Mouse (Mus musculus): ENCODE results near the gene Vmn1r207-ps. TPM values are rescaled to one million over a fixed set of nuclear protein-coding genes. Genes with fewer than 3 reads are reported as not detected.
"Not testable (repeated sequence)": the region's sequence is repeated elsewhere in the genome, so short reads cannot be mapped to it uniquely, and the experiment has no call there.

The Vmn1r207-ps gene
- not detected for total RNA-seq (2022)

DNA sequence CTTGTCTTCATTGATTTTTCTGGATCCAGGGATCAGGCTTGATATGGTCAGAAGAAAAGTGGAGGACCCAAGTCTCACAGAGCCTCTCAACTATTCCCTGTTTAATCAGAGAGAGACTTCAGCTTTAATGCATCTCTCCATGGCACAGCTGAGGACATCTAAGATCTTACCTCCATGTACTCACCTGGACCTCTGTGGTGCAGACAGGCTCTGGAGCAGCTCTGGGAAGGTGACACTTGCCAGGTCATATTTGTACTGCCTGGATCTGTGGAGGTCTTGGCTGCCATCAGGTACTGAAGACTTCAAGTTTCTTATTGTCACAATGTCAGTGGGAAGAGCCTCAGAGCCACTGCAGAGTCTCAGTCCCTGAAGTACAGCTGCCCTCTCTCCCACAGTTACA, at the start of gene Vmn1r207-ps:
Gene Vmn1r207-ps (minus strand): TSS at position 101 of the 400 bp plus-strand sequence.
- DNase-seq = not testable (repeated sequence)

DNA sequence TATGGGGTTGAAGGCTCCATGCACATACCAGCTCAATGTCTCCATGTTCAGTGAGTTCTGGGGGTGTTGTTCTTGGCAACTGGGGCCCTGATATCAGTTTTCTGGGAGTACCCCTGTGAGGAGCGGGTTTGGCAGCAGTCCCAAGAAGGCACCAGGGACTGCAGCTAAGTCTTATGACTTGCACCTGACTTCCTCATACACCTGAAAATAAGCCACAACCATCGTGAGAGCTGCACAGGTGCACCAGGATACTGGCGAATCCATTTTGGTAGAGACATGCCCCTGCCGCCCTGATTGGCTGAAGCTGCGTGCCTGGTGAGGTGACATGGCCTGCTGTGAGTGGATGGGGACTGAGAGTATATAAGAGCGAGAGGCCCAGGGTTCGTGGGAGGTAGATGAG, 47.9 kb upstream of the Vmn1r207-ps start, which contains the start of gene Vmn1r208:
Gene Vmn1r208 (minus strand): TSS at position 101 of the 400 bp plus-strand sequence.
- DNase-seq = not testable (repeated sequence)

DNA sequence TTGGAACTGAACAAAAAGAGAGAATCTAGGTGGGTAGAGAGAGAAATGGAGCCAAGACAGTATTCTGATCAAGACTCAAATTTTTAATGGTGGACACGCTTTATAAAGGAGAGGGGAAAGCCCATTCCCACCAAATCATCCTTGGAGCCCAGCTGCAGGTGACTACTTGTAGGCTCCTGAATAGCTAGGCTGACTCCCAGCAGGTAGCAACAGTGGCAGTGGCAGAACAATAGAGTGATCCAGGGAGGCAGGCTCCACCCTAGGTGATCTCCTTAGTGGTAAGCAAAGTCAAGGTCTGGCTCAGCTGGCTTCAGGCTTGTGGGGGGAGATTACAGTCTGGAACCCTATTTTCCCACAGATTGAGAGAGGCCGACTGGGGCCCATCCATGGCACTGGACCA, 42.2 kb upstream of the Vmn1r207-ps start:
- not testable (repeated sequence) for DNase-seq

DNA sequence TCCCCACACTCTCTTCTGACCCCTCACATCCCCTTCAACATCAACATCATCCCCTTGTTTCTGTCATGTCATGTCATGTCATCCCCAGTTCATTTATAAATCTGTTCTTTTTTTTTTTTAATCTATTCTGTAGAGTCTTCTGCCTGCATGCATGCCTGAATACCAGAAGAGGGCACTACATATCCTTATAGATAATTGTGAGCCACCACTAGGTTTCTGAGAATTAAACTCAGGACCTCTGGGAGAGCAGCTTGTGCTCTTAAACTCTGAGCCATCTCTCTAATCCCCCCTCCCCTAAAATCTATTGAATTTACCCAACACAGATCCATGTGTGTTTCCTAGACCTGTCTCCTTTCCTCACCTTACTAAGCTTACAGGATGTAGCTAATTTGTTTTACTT, 18.1 kb upstream of the Vmn1r207-ps start:
- DNase-seq = no peak

DNA sequence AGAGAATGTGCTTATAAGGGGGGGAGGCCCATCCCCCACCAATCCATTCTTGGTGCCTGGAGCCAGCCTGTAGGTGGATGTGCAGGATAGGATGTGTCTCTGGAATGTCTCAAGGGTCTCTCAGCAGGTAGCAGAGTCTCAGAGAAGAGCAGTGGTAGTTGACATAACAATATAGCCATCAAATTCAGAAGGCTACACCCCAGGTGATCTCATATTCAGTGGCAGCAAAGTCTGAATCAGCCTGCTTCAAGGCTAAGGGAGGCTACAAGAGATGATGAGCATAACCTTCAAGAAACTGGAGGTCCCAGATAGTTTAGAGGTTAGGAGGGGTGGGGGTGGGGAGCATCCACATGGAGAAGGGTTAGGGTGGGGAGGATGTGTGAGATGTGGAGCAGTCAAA, 22.5 kb downstream of the Vmn1r207-ps start:
- DNase-seq = not testable (repeated sequence)

DNA sequence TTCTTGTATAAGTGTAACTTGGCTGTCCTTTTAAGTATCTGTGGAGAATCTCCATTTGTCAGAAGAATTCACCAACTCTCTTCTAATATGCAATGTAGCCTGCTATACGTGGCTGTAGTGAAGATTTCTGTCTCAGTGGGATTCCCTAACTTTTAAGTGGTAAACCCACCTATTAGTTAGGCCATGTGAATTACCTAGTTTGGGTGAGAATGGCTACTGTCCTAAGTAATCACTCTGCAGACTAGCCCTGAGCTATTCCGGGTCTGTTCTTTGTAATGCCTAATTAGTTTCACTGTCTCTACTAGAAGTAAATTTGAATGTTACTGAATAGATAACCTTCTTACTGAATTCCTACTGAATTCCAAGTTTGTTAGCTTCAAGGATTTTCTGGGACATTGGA, 26.5 kb downstream of the Vmn1r207-ps start:
- not testable (repeated sequence) for DNase-seq

Other genes starting within 250 kb of the Vmn1r207-ps start
- under 1 TPM in 1 of 4 experiments, not detected in 3; 0.06 TPM for gene Vmn1r202, start 224.2 kb downstream of the Vmn1r207-ps start, total RNA-seq (2022)
- gene Vmn1r203, start 211.5 kb downstream of the Vmn1r207-ps start, total RNA-seq (2022) = not detected
- gene Vmn1r204, start 176.4 kb downstream of the Vmn1r207-ps start, total RNA-seq (2022) = not detected
- gene Vmn1r205, start 136.6 kb downstream of the Vmn1r207-ps start, total RNA-seq (2022) = not detected
- gene Vmn1r206, start 105.4 kb downstream of the Vmn1r207-ps start, total RNA-seq (2022) = not detected
- gene Vmn1r208, start 47.8 kb upstream of the Vmn1r207-ps start, total RNA-seq (2022) = not detected
- under 1 TPM in 1 of 4 experiments, not detected in 3; 0.06 TPM for gene Vmn1r209, start 80.1 kb upstream of the Vmn1r207-ps start, total RNA-seq (2022)
- gene Vmn1r210, start 101.7 kb upstream of the Vmn1r207-ps start, total RNA-seq (2022) = not detected
- not detected for gene Vmn1r211, start 127.9 kb upstream of the Vmn1r207-ps start, total RNA-seq (2022)
- not detected for gene Vmn1r212, start 154.6 kb upstream of the Vmn1r207-ps start, total RNA-seq (2022)

Data from adrenal gland, adult 8-10 months (tissue).